Mouse (Mus musculus): ENCODE results near the gene Rps6ka4. TPM values are rescaled to one million over a fixed set of nuclear protein-coding genes. Genes with fewer than 3 reads are reported as not detected.

Rps6ka4 gene
- total RNA-seq, 2 experiments from 2014 or later, result 14.8 to 18.2 TPM

- no peak for DNase-seq
- intact Hi-C loops (cut with DNase I), result no loop called here
These were observed 25.5 kb downstream of the Rps6ka4 start for GRCm38 (mm10) chr19:6814958-6815357.

DNA sequence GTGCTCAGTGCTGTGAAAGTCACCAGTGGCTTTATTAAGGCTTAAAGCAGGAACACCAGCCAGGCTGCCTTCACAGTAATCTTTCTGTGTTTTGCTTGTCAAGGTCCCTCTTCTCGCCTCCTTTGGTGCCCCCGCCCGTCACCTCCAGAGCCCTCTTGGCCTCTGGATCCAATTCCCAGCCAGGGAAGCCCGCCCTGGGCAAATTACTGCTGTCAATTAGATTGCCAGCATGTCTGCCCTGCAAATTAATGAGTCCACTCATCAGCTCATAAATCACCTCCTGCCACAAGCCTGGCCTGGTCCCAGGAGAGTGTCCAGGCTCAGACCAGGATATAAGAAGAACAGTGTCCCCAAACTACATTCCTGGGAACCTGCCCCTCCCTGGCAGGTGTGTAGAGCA, 26.1 kb downstream of the Rps6ka4 start:
- no peak for DNase-seq
- intact Hi-C loops (cut with DNase I), result no loop called here

Small RNA genes lying within 50 kb of the gene (microRNA-seq; reads per million reads assigned to microRNA genes)
- 0 reads per million in 2 experiments for gene Mir5046

Other genes starting within 250 kb of the Rps6ka4 start
- 1 to 10 TPM; 1.0 to 1.7 TPM for gene Ccdc88b, start 17.6 kb upstream of the Rps6ka4 start, total RNA-seq (2021)
- gene Trmt112, start 69.1 kb upstream of the Rps6ka4 start, total RNA-seq (2021), result 10 to 100 TPM; 26.7 to 30.6 TPM
- gene Prdx5, start 69.5 kb upstream of the Rps6ka4 start, total RNA-seq (2021), result 100 to 1,000 TPM; 595 to 603 TPM
- 100 to 1,000 TPM; 128 to 136 TPM for gene Esrra, start 81.2 kb upstream of the Rps6ka4 start, total RNA-seq (2021)
- not detected for gene Catsperz, start 84.7 kb upstream of the Rps6ka4 start, total RNA-seq (2021)
- gene Kcnk4, start 93.9 kb upstream of the Rps6ka4 start, total RNA-seq (2021), result under 1 TPM in 1 of 2 experiments, not detected in 1; 0.26 TPM
- 10 to 100 TPM; 28.6 to 29.9 TPM for gene Bad, start 101.2 kb upstream of the Rps6ka4 start, total RNA-seq (2021)
- gene Gpr137, start 101.8 kb upstream of the Rps6ka4 start, total RNA-seq (2021), result 10 to 100 TPM; 34.1 to 40.0 TPM
- 100 to 1,000 TPM in 1 of 2 experiments, 10 to 100 TPM in 1; 89.8 to 120 TPM for gene Ppp1r14b, start 134.3 kb upstream of the Rps6ka4 start, total RNA-seq (2021)
- gene Plcb3, start 135.8 kb upstream of the Rps6ka4 start, total RNA-seq (2021), result 10 to 100 TPM; 16.2 to 16.8 TPM
- 10 to 100 TPM; 13.6 to 14.2 TPM for gene Fkbp2, start 139.9 kb upstream of the Rps6ka4 start, total RNA-seq (2021)
- 100 to 1,000 TPM; 307 to 309 TPM for gene Vegfb, start 147.0 kb upstream of the Rps6ka4 start, total RNA-seq (2021)
- gene Dnajc4, start 151.9 kb upstream of the Rps6ka4 start, total RNA-seq (2021), result 10 to 100 TPM; 54.8 to 62.7 TPM
- gene Nudt22, start 155.5 kb upstream of the Rps6ka4 start, total RNA-seq (2021), result 10 to 100 TPM; 24.8 to 26.1 TPM
- 10 to 100 TPM; 18.7 to 20.1 TPM for gene Trpt1, start 155.5 kb upstream of the Rps6ka4 start, total RNA-seq (2021)
- 10 to 100 TPM in 1 of 2 experiments, 1 to 10 TPM in 1; 6.1 to 10.7 TPM for gene Fermt3, start 178.8 kb upstream of the Rps6ka4 start, total RNA-seq (2021)
- gene Stip1, start 199.3 kb upstream of the Rps6ka4 start, total RNA-seq (2021), result 100 to 1,000 TPM in 1 of 2 experiments, 10 to 100 TPM in 1; 84.1 to 107 TPM
- 100 to 1,000 TPM; 181 to 186 TPM for gene Macrod1, start 216.2 kb upstream of the Rps6ka4 start, total RNA-seq (2021)